Mouse (Mus musculus) G1E (cell line): ENCODE measurements around the gene Sox5. TPM values are rescaled to one million over a fixed set of nuclear protein-coding genes. Genes with fewer than 3 reads are reported as not detected.

Source experiments
- ATAC-seq: 2 replicates; pipeline ENCODE4 v1.8.0; 2016; ENCODE audit warnings: mild to moderate bottlenecking; ENCODE audit not compliant: insufficient number of reproducible peaks, poor library complexity, low FRiP score, severe bottlenecking; ENCODE audit errors: extremely low read depth
- DNase-seq: peaks from one replicate; pipeline ENCODE4 v3.0.0; 2012; ENCODE audit warnings: low spot score
- H3K27me3 ChIP-seq: 2 replicates; pipeline ENCODE4 v1.6.1; 2012; ENCODE audit warnings: mild to moderate bottlenecking, low read length, inconsistent platforms; ENCODE audit not compliant: insufficient read depth
- H3K36me3 ChIP-seq: replicated peaks from 2 replicates; pipeline ENCODE3; 2012; ENCODE audit warnings: mild to moderate bottlenecking, inconsistent platforms
- H3K4me1 ChIP-seq: 2 replicates; pipeline ENCODE4 v1.6.1; 2012; ENCODE audit warnings: low read depth, low read length, inconsistent platforms, mixed read lengths; ENCODE audit not compliant: insufficient read depth
- H3K4me3 ChIP-seq: 2 replicates; pipeline ENCODE4 v1.5.1; 2012; ENCODE audit warnings: low read depth, mild to moderate bottlenecking, inconsistent platforms, low read length, moderate library complexity, mixed read lengths
- H3K9me3 ChIP-seq: replicated peaks from 2 replicates; pipeline ENCODE4 v1.6.1; 2012; ENCODE audit warnings: inconsistent platforms
- CTCF ChIP-seq: IDR thresholded peaks from 2 replicates; pipeline ENCODE4 v1.5.1; 2012; ENCODE audit warnings: low read depth, low read length, inconsistent platforms, mixed read lengths
- GATA1 ChIP-seq: IDR thresholded peaks from 2 replicates; pipeline ENCODE4 v1.6.1; 2012; ENCODE audit warnings: borderline replicate concordance, low read length, inconsistent platforms, mixed read lengths
- GATA2 ChIP-seq: IDR thresholded peaks from 2 replicates; pipeline ENCODE4 v1.6.1; 2012; ENCODE audit warnings: low read depth, low read length, inconsistent platforms, borderline replicate concordance
- POLR2AphosphoS5 ChIP-seq: IDR thresholded peaks from 2 replicates; pipeline ENCODE4 v1.6.1; 2012; ENCODE audit warnings: low read depth, low read length, inconsistent platforms; ENCODE audit not compliant: insufficient replicate concordance
- TAL1 ChIP-seq: conservative IDR thresholded peaks from 2 replicates; pipeline ENCODE4 v1.6.1; 2012; ENCODE audit warnings: low read depth, low read length, inconsistent platforms, mixed read lengths
- polyA plus RNA-seq: library from polyadenylated mRNA; stranded (reverse); fragments of >175 nt; gene quantifications from 2 replicates; pipeline ENCODE4 v1.2.3, GENCODE M21; 2012
- total RNA-seq, 2 experiments: library from RNA; stranded (forward) in 1 of 2; stranded (reverse) in 1 of 2; fragments of 200-1000 nt in 1 of 2; fragments of >200 nt in 1 of 2; fragmentation: Nextera tagmentation in 1 of 2; gene quantifications; 2 replicates each; pipeline ENCODE4 v1.2.3; 2014 to 2017

Gene Sox5
- total and polyA plus RNA-seq, 3 experiments: 0.27 to 16.2 TPM; not detected in 1

- peaks cover 57% of the 10 kb centered on the region for H3K9me3 ChIP-seq
- ATAC-seq: no peak
- H3K4me3 ChIP-seq: no peak overlapping the region
- DNase-seq: no peak
- H3K4me1 ChIP-seq: no peaks in the 10 kb centered on the region
- no peaks in the 10 kb centered on the region for H3K36me3 ChIP-seq
- no peak for TF ChIP-seq TAL1
- no peak for TF ChIP-seq GATA1
- no peak for TF ChIP-seq POLR2AphosphoS5
- no peak for TF ChIP-seq GATA2
- TF ChIP-seq CTCF: no peak
- H3K27me3 ChIP-seq: no peaks in the 10 kb centered on the region
These were observed 35.3 kb downstream of the Sox5 start for GRCm38 (mm10) chr6:144746436-144746835.

- ATAC-seq: no peak
- H3K4me1 ChIP-seq: no peaks in the 10 kb centered on the region
These were observed 39.2 kb downstream of the Sox5 start for GRCm38 (mm10) chr6:144742559-144742958.

GRCm38 (mm10) chr6:144741080-144741655 is 40.6 kb downstream of the Sox5 start:
- DNase-seq (no peak), ATAC-seq (no peak)
- no peak for TF ChIP-seq CTCF
- Histone ChIP-seq H3K4me3 (no peak overlapping the region), H3K27me3 (no peaks in the 10 kb centered on the region), H3K36me3 (no peaks in the 10 kb centered on the region), H3K9me3 (peaks cover 61% of the 10 kb centered on the region), H3K4me1 (no peaks in the 10 kb centered on the region)

More at GRCm38 (mm10) chr6:144742559-144742958, 39.2 kb downstream of the Sox5 start:
- no peak for TF ChIP-seq POLR2AphosphoS5
- no peak for TF ChIP-seq CTCF
- TF ChIP-seq GATA2: no peak
- TF ChIP-seq TAL1: no peak
- TF ChIP-seq GATA1: no peak
- H3K9me3 ChIP-seq: peaks cover 67% of the 10 kb centered on the region
- no peaks in the 10 kb centered on the region for H3K27me3 ChIP-seq
- no peak overlapping the region for H3K4me3 ChIP-seq
- no peaks in the 10 kb centered on the region for H3K36me3 ChIP-seq
- no peak for DNase-seq

GRCm38 (mm10) chr6:144740343-144740742 is 41.4 kb downstream of the Sox5 start:
- Histone ChIP-seq H3K4me3 (no peak overlapping the region), H3K27me3 (no peaks in the 10 kb centered on the region), H3K4me1 (no peaks in the 10 kb centered on the region), H3K9me3 (peaks cover 59% of the 10 kb centered on the region), H3K36me3 (no peaks in the 10 kb centered on the region)
- no peak for ATAC-seq
- TF ChIP-seq TAL1: no peak
- TF ChIP-seq GATA1: no peak
- no peak for TF ChIP-seq GATA2
- TF ChIP-seq CTCF: no peak
- no peak for TF ChIP-seq POLR2AphosphoS5
- no peak for DNase-seq

- TF ChIP-seq CTCF (no peak), GATA2 (no peak), POLR2AphosphoS5 (no peak), TAL1 (no peak)
- Histone ChIP-seq H3K4me1 (no peaks in the 10 kb centered on the region), H3K4me3 (no peak overlapping the region), H3K36me3 (no peaks in the 10 kb centered on the region), H3K27me3 (no peaks in the 10 kb centered on the region), H3K9me3 (peaks cover 60% of the 10 kb centered on the region)
- no peak for DNase-seq
- no peak for ATAC-seq
These were observed 42.0 kb downstream of the Sox5 start for GRCm38 (mm10) chr6:144739753-144740152.

GRCm38 (mm10) chr6:144737786-144738185 is 44.0 kb downstream of the Sox5 start:
- no peaks in the 10 kb centered on the region for H3K36me3 ChIP-seq
- H3K4me1 ChIP-seq: no peaks in the 10 kb centered on the region
- no peak overlapping the region for H3K4me3 ChIP-seq
- H3K9me3 ChIP-seq: peaks cover 49% of the 10 kb centered on the region
- no peak for TF ChIP-seq GATA1
- no peak for TF ChIP-seq POLR2AphosphoS5
- no peak for TF ChIP-seq CTCF
- TF ChIP-seq TAL1: no peak
- no peak for TF ChIP-seq GATA2
- DNase-seq (no peak), ATAC-seq (no peak)
- H3K27me3 ChIP-seq: no peaks in the 10 kb centered on the region
